Mouse (Mus musculus) embryonic fibroblast, embryonic 13.5 days (primary cell): Measurements from ENCODE around the gene Syne4. TPM values are rescaled to one million over a fixed set of nuclear protein-coding genes. Genes with fewer than 3 reads are reported as not detected.

Experiments used
- H3K27ac ChIP-seq: 2 replicates; pipeline ENCODE4 v1.5.1; 2012; ENCODE audit warnings: low read length, control low read depth, inconsistent platforms; ENCODE audit not compliant: insufficient read depth
- H3K4me1 ChIP-seq: 2 replicates; pipeline ENCODE4 v1.6.1; 2011; ENCODE audit warnings: low read length; ENCODE audit not compliant: control insufficient read depth, insufficient read depth
- H3K4me3 ChIP-seq: 2 replicates; pipeline ENCODE4 v1.5.1; 2011; ENCODE audit warnings: mild to moderate bottlenecking, control low read depth, low read length; ENCODE audit not compliant: insufficient read depth
- CTCF ChIP-seq: IDR thresholded peaks from 2 replicates; pipeline ENCODE4 v1.5.1; 2011; ENCODE audit warnings: mild to moderate bottlenecking, control low read depth, low read length, moderate library complexity, borderline replicate concordance; ENCODE audit not compliant: insufficient read depth
- POLR2A ChIP-seq: IDR thresholded peaks from 2 replicates; pipeline ENCODE4 v1.6.1; 2011; ENCODE audit warnings: low read depth, mild to moderate bottlenecking, control low read depth, low read length, moderate library complexity
- polyA plus RNA-seq: library from polyadenylated mRNA; stranded (reverse); fragments of >200 nt; gene quantifications from 2 replicates; pipeline ENCODE4 v1.2.4, GENCODE M21; 2011; ENCODE audit warnings: low read depth; ENCODE audit not compliant: missing spikeins, insufficient read length

Syne4 gene
- polyA plus RNA-seq, 1 experiment: 2.6 TPM

- Histone ChIP-seq H3K27ac (no peak overlapping the region), H3K4me3 (no peak overlapping the region), H3K4me1 (no peaks in the 10 kb centered on the region)
- TF ChIP-seq POLR2A: no peak
- TF ChIP-seq CTCF: peak; percentile 68; the same call in 1 of the 2 replicates
Measured at GRCm38 (mm10) chr7:30336384-30336783, 21.8 kb downstream of the Syne4 start.

GRCm38 (mm10) chr7:30339432-30340109, 25.0 kb downstream of the Syne4 start:
- Histone ChIP-seq H3K27ac (no peak overlapping the region), H3K4me3 (no peak overlapping the region), H3K4me1 (no peaks in the 10 kb centered on the region)
- TF ChIP-seq POLR2A (no peak), CTCF (no peak)

- Histone ChIP-seq H3K4me3 (no peak overlapping the region), H3K27ac (no peak overlapping the region), H3K4me1 (no peaks in the 10 kb centered on the region)
- TF ChIP-seq POLR2A: no peak
- no peak for TF ChIP-seq CTCF
Measured at GRCm38 (mm10) chr7:30346635-30347379, 32.2 kb downstream of the Syne4 start.

- H3K4me3 ChIP-seq: no peak overlapping the region
- H3K27ac ChIP-seq: no peak overlapping the region
- no peaks in the 10 kb centered on the region for H3K4me1 ChIP-seq
- TF ChIP-seq CTCF (peak; percentile 56), POLR2A (no peak)
Measured at GRCm38 (mm10) chr7:30347828-30348227, 33.2 kb downstream of the Syne4 start.

- no peak overlapping the region for H3K4me3 ChIP-seq
- no peak overlapping the region for H3K27ac ChIP-seq
- TF ChIP-seq POLR2A (no peak), CTCF (peak; percentile 37; the same call in 1 of the 2 replicates)
- no peaks in the 10 kb centered on the region for H3K4me1 ChIP-seq
Measured at GRCm38 (mm10) chr7:30353279-30353822, 38.7 kb downstream of the Syne4 start.

- Histone ChIP-seq H3K4me3 (no peak overlapping the region), H3K27ac (no peak overlapping the region), H3K4me1 (no peaks in the 10 kb centered on the region)
- TF ChIP-seq CTCF (no peak), POLR2A (no peak)
Measured at GRCm38 (mm10) chr7:30354059-30354458, 39.5 kb downstream of the Syne4 start.

GRCm38 (mm10) chr7:30358378-30359186, 44.0 kb downstream of the Syne4 start:
- H3K27ac ChIP-seq: no peak overlapping the region
- H3K4me1 ChIP-seq: no peaks in the 10 kb centered on the region
- TF ChIP-seq CTCF: no peak
- TF ChIP-seq POLR2A: no peak
- no peak overlapping the region for H3K4me3 ChIP-seq

GRCm38 (mm10) chr7:30359276-30359865, 44.8 kb downstream of the Syne4 start:
- TF ChIP-seq POLR2A (no peak), CTCF (no peak)
- Histone ChIP-seq H3K4me3 (no peak overlapping the region), H3K4me1 (no peaks in the 10 kb centered on the region), H3K27ac (no peak overlapping the region)

- Histone ChIP-seq H3K4me3 (no peak overlapping the region), H3K4me1 (no peaks in the 10 kb centered on the region), H3K27ac (no peak overlapping the region)
- no peak for TF ChIP-seq POLR2A
Measured at GRCm38 (mm10) chr7:30360028-30360427, 45.4 kb downstream of the Syne4 start.
